ENCODE assay signal across 9 mouse cellular contexts in genomic region chr10:94013196-94013595, GRCm38 (mm10). TPM values are rescaled to one million over a fixed set of nuclear protein-coding genes. Genes with fewer than 3 reads are reported as not detected.
DNase-seq lines count a peak whose midpoint lies in the region; ATAC-seq and TF ChIP-seq lines count a peak whose summit lies in the region.
"Had no signal": no experiment of that assay in that cellular context is flagged by ENCODE, and none has a peak within 500 bp of the region (broad histone marks: within the 10 kb centered on the region; RNA-seq: fewer than 3 reads in every experiment).

No protein-coding gene starts in this region.

- no peak for TF ChIP-seq POLR2A in thymus, adult 2 months (IDR thresholded peaks at IDR 0.05; ENCODE audit: control insufficient read depth, extremely low read depth, insufficient read depth, low read length, poor library complexity)

- H3K4me2 ChIP-seq in intestine, embryonic 14.5 days (ENCODE audit: low read length), result no peak overlapping the region
- no peak overlapping the region for H3K4me2 ChIP-seq in intestine, embryonic 16.5 days (ENCODE audit: low read depth, low read length)
- H3K4me2 ChIP-seq in embryonic facial prominence, embryonic 11.5 days (ENCODE audit: low read depth, low read length), result no peak overlapping the region
- no peak overlapping the region for H3K4me2 ChIP-seq in midbrain, postnatal 0 days (ENCODE audit: low read depth, low read length, poor library complexity, severe bottlenecking)
- H3K4me2 ChIP-seq: midbrain, embryonic 12.5 days had no signal

- H3K36me3 ChIP-seq in intestine, embryonic 14.5 days (ENCODE audit: control insufficient read depth, insufficient read depth, low read length), result no peaks in the 10 kb centered on the region
- no peaks in the 10 kb centered on the region for H3K36me3 ChIP-seq in intestine, embryonic 16.5 days (ENCODE audit: control insufficient read depth, insufficient read depth, low read length)
- no peaks in the 10 kb centered on the region for H3K36me3 ChIP-seq in embryonic facial prominence, embryonic 11.5 days (replicated peaks; ENCODE audit: control insufficient read depth, insufficient read depth, low read depth, low read length)
- H3K36me3 ChIP-seq in midbrain, postnatal 0 days (ENCODE audit: insufficient read depth, low read length), result no peaks in the 10 kb centered on the region
- no peaks in the 10 kb centered on the region for H3K36me3 ChIP-seq in thymus, adult 2 months (ENCODE audit: control insufficient read depth, insufficient read depth, low read length)
- H3K36me3 ChIP-seq: midbrain, embryonic 12.5 days had no signal

- H3K9me3 ChIP-seq in intestine, embryonic 14.5 days (ENCODE audit: control insufficient read depth, low read length), result no peaks in the 10 kb centered on the region
- H3K9me3 ChIP-seq in intestine, embryonic 16.5 days (ENCODE audit: control insufficient read depth, low read length), result no peaks in the 10 kb centered on the region
- no peaks in the 10 kb centered on the region for H3K9me3 ChIP-seq in embryonic facial prominence, embryonic 11.5 days (replicated peaks; ENCODE audit: control insufficient read depth, low read length)
- H3K9me3 ChIP-seq in midbrain, postnatal 0 days (ENCODE audit: low read length), result no peaks in the 10 kb centered on the region
- H3K9me3 ChIP-seq: midbrain, embryonic 12.5 days had no signal

- 66% methylated on average over 3 of the region's 3 CpGs for WGBS in intestine, embryonic 14.5 days
- WGBS in intestine, embryonic 16.5 days, result 59% methylated on average over 3 of the region's 3 CpGs
- 44% methylated on average over 3 of the region's 3 CpGs for WGBS in embryonic facial prominence, embryonic 11.5 days
- WGBS in midbrain, postnatal 0 days, result 49% methylated on average over 3 of the region's 3 CpGs
- 63% methylated on average over 3 of the region's 3 CpGs for WGBS in thymus, adult 2 months

- peak; percentile 53 for DNase-seq in intestine, embryonic 14.5 days (ENCODE audit: low spot score)
- peak; percentile 80 for DNase-seq in CD4-positive, CD25-positive, alpha-beta regulatory T cell, adult 2 months (ENCODE audit: low read depth, low spot score)
- DNase-seq in adrenal gland, adult 8-10 months, result peak; percentile 17
- peak; percentile 71 for DNase-seq in embryonic facial prominence, embryonic 11.5 days (ENCODE audit: low spot score)
- peak; percentile 72 for DNase-seq in kidney, postnatal 14 days
- DNase-seq in midbrain, postnatal 0 days (ENCODE audit: low spot score), result peak; percentile 79
- peak; percentile 51 for DNase-seq in thymus, adult 2 months

- H3K9ac ChIP-seq in intestine, embryonic 14.5 days (ENCODE audit: low read length), result no peak overlapping the region
- no peak overlapping the region for H3K9ac ChIP-seq in intestine, embryonic 16.5 days (ENCODE audit: low read depth, low read length)
- no peak overlapping the region for H3K9ac ChIP-seq in embryonic facial prominence, embryonic 11.5 days (replicated peaks; ENCODE audit: low read length)
- H3K9ac ChIP-seq in midbrain, postnatal 0 days (replicated peaks; ENCODE audit: low read length, poor library complexity, severe bottlenecking), result no peak overlapping the region
- H3K9ac ChIP-seq: midbrain, embryonic 12.5 days had no signal

- H3K4me1 ChIP-seq in intestine, embryonic 14.5 days (replicated peaks; ENCODE audit: control insufficient read depth, insufficient read depth, low read length), result peaks cover 2% of the 10 kb centered on the region; the same call in 1 of the 2 replicates
- H3K4me1 ChIP-seq in intestine, embryonic 16.5 days (ENCODE audit: control insufficient read depth, insufficient read depth, low read length), result no peaks in the 10 kb centered on the region
- H3K4me1 ChIP-seq in embryonic facial prominence, embryonic 11.5 days (ENCODE audit: control insufficient read depth, insufficient read depth, low read length), result no peaks in the 10 kb centered on the region
- no peaks in the 10 kb centered on the region for H3K4me1 ChIP-seq in midbrain, postnatal 0 days (ENCODE audit: insufficient read depth, low read length)
- no peaks in the 10 kb centered on the region for H3K4me1 ChIP-seq in thymus, adult 2 months (replicated peaks; ENCODE audit: control insufficient read depth, insufficient read depth, low read length)
- H3K4me1 ChIP-seq: midbrain, embryonic 12.5 days had no signal

- no peak for ATAC-seq in intestine, embryonic 14.5 days (replicated peaks; ENCODE audit: low FRiP score, low TSS enrichment, low read depth)
- ATAC-seq in intestine, embryonic 16.5 days, result no peak
- no peak for ATAC-seq in embryonic facial prominence, embryonic 11.5 days (replicated peaks; ENCODE audit: insufficient number of reproducible peaks, low FRiP score, low TSS enrichment, low read depth)
- ATAC-seq in midbrain, postnatal 0 days (ENCODE audit: low FRiP score), result no peak

- H3K27ac ChIP-seq in intestine, embryonic 14.5 days (ENCODE audit: low read depth), result no peak overlapping the region
- no peak overlapping the region for H3K27ac ChIP-seq in intestine, embryonic 16.5 days (ENCODE audit: low read length)
- no peak overlapping the region for H3K27ac ChIP-seq in embryonic facial prominence, embryonic 11.5 days (replicated peaks; ENCODE audit: low read depth, low read length)
- H3K27ac ChIP-seq in midbrain, postnatal 0 days (ENCODE audit: low read depth, low read length), result no peak overlapping the region
- no peak overlapping the region for H3K27ac ChIP-seq in thymus, adult 2 months (ENCODE audit: control insufficient read depth, insufficient read depth, low read length)
- H3K27ac ChIP-seq: midbrain, embryonic 12.5 days had no signal

- H3K27me3 ChIP-seq in intestine, embryonic 14.5 days (replicated peaks; ENCODE audit: control insufficient read depth, insufficient read depth, low read length), result no peaks in the 10 kb centered on the region
- H3K27me3 ChIP-seq in intestine, embryonic 16.5 days (replicated peaks; ENCODE audit: control insufficient read depth, insufficient read depth, low read length), result no peaks in the 10 kb centered on the region
- H3K27me3 ChIP-seq in embryonic facial prominence, embryonic 11.5 days (ENCODE audit: control insufficient read depth, insufficient read depth, low read length), result no peaks in the 10 kb centered on the region
- H3K27me3 ChIP-seq in midbrain, postnatal 0 days (ENCODE audit: insufficient read depth, low read length), result no peaks in the 10 kb centered on the region
- H3K27me3 ChIP-seq in thymus, adult 2 months (ENCODE audit: control insufficient read depth, insufficient read depth, low read length), result no peaks in the 10 kb centered on the region
- H3K27me3 ChIP-seq: midbrain, embryonic 12.5 days had no signal

- peak; percentile 78 for TF ChIP-seq CTCF in midbrain, postnatal 0 days (IDR thresholded peaks at IDR 0.05)
- TF ChIP-seq CTCF in thymus, adult 2 months (IDR thresholded peaks at IDR 0.05; ENCODE audit: borderline replicate concordance, control insufficient read depth, extremely low read depth, insufficient read depth, low read length, poor library complexity), result no peak

- H3K4me3 ChIP-seq in intestine, embryonic 14.5 days (ENCODE audit: low read depth, low read length), result no peak overlapping the region
- H3K4me3 ChIP-seq in intestine, embryonic 16.5 days (ENCODE audit: low read length), result no peak overlapping the region
- no peak overlapping the region for H3K4me3 ChIP-seq in embryonic facial prominence, embryonic 11.5 days (ENCODE audit: low read depth, low read length)
- H3K4me3 ChIP-seq in midbrain, postnatal 0 days (ENCODE audit: low read depth, low read length), result no peak overlapping the region
- no peak overlapping the region for H3K4me3 ChIP-seq in thymus, adult 2 months (ENCODE audit: control insufficient read depth, insufficient read depth, low read length)
- H3K4me3 ChIP-seq: midbrain, embryonic 12.5 days had no signal

RNA-seq across cellular contexts. Expression of gene Vezt, which starts 22.4 kb away (rescaled TPM):
- 25.6 and 30.0 TPM in 2 replicates for polyA plus RNA-seq in intestine, embryonic 14.5 days (2014; fragmentation: Nextera tagmentation; extraction: Ambion mirVana)
- 17.1 and 18.5 TPM in 2 replicates for polyA plus RNA-seq in intestine, embryonic 16.5 days (2015; fragmentation: Nextera tagmentation; extraction: Ambion mirVana)
- total RNA-seq in adrenal gland, adult 8-10 months (2022), result 10 to 100 TPM; 18.4 to 30.9 (median 25.1) TPM
- 32.9 and 39.0 TPM in 2 replicates for polyA plus RNA-seq in embryonic facial prominence, embryonic 11.5 days (2014; fragmentation: Nextera tagmentation; extraction: Ambion mirVana)
- 38.2 and 57.3 TPM in 2 replicates for total RNA-seq in midbrain, postnatal 0 days (2014; rRNA removed)
- 38.6 and 39.3 TPM in 2 replicates for polyA plus RNA-seq in midbrain, postnatal 0 days (2015; fragmentation: Nextera tagmentation; extraction: Ambion mirVana)
- 15.8 and 18.4 TPM in 2 replicates for polyA plus RNA-seq in thymus, adult 2 months (2012; rRNA removed)

RNA-seq across cellular contexts. Expression of gene Fgd6, which starts 22.6 kb away (rescaled TPM):
- 5.0 and 5.1 TPM in 2 replicates for polyA plus RNA-seq in intestine, embryonic 14.5 days (2014; fragmentation: Nextera tagmentation; extraction: Ambion mirVana)
- polyA plus RNA-seq in intestine, embryonic 16.5 days (2015; fragmentation: Nextera tagmentation; extraction: Ambion mirVana), result 2.7 and 3.0 TPM in 2 replicates
- 1 to 10 TPM; 4.5 to 6.5 (median 5.7) TPM for total RNA-seq in adrenal gland, adult 8-10 months (2022)
- polyA plus RNA-seq in embryonic facial prominence, embryonic 11.5 days (2014; fragmentation: Nextera tagmentation; extraction: Ambion mirVana), result 4.4 TPM in 2 replicates
- 3.1 and 3.5 TPM in 2 replicates for total RNA-seq in midbrain, postnatal 0 days (2014; rRNA removed)
- 1.2 and 1.4 TPM in 2 replicates for polyA plus RNA-seq in midbrain, postnatal 0 days (2015; fragmentation: Nextera tagmentation; extraction: Ambion mirVana)
- 1.7 and 2.0 TPM in 2 replicates for polyA plus RNA-seq in thymus, adult 2 months (2012; rRNA removed)

Comparison
In these comparisons a context has a peak if more than half of its experiments do, and no peak if none do; other contexts are left out.
1. DNase-seq: peak in every context shown above with its lines; median percentile 80 in CD4-positive, CD25-positive, alpha-beta regulatory T cell, adult 2 months; 79 in midbrain, postnatal 0 days; 72 in kidney, postnatal 14 days; 71 in embryonic facial prominence, embryonic 11.5 days; 53 in intestine, embryonic 14.5 days; 51 in thymus, adult 2 months; 17 in adrenal gland, adult 8-10 months.